Mouse (Mus musculus) hematopoietic multipotent progenitor cell, adult 10-12 weeks (in vitro differentiated cells): ENCODE results near the gene Selenow. TPM values are rescaled to one million over a fixed set of nuclear protein-coding genes. Genes with fewer than 3 reads are reported as not detected.

Experiments used
- polyA plus RNA-seq: library from polyadenylated mRNA; stranded (reverse); fragments of >175 nt; gene quantifications from 2 replicates; pipeline ENCODE4 v1.2.3, GENCODE M21; 2012; ENCODE audit warnings: low replicate concordance

The Selenow gene
- polyA plus RNA-seq = 96.0 and 751 TPM in 2 replicates

DNA sequence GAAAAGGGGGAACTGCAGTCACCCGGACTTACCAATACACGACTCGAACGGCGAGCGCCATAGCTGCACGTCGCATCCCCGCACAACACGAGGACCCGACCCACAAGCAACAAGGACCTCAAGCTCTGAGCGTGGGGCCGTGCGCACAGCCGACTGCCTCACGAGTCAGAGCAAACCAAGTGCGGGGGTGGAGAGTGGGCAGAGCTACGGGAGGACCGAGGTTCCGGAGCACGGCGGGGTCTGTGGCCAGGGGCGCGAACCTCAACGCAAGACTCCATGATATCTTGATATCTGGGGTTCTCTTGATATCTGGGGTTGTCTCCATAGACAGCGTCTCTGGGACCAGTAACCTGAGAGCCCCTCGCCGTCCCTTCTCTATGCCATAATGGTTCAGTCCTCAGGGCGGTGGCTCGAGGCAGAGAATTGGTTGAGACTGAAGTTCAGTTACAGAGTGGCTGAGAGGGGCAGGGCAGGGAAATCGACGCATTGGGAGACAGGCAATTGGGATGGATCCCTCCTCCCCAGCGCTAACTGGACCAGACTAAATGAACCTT, at the start of gene Selenow:
Gene Selenow (minus strand): TSS at position 183 of the 554 bp plus-strand sequence.

GRCm38 (mm10) chr7:15967312-15967711, 45.1 kb upstream of the Selenow start, which contains the start of gene Ehd2:
Gene Ehd2 (minus strand): TSS chr7:15967567.

GRCm38 (mm10) chr7:15945721-15946536, 23.7 kb upstream of the Selenow start, which contains the start of gene Nop53:
Gene Nop53 (minus strand): TSS chr7:15946074.

DNA sequence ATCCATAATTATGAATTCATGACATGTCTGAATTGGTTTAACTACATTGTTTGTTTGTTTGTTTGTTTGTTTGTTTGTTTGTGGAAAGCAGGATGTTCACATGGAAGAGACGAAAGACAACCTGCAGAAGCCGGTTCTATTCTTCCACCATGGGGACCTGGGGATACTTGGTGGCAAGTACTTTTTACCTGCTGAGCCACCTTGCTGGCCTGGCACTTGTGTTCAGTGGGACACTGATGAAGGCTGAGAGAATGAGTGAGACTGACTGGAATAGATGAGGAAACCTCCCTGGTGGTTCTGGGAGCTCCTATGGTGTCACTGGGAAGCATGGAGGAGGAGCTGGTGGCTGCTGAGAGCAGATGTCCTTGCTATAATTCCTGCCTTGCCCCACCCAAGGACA, 39.9 kb downstream of the Selenow start, which contains the start of gene Crxos:
Gene Crxos (plus strand): TSS at position 301 of the 400 bp plus-strand sequence.

DNA sequence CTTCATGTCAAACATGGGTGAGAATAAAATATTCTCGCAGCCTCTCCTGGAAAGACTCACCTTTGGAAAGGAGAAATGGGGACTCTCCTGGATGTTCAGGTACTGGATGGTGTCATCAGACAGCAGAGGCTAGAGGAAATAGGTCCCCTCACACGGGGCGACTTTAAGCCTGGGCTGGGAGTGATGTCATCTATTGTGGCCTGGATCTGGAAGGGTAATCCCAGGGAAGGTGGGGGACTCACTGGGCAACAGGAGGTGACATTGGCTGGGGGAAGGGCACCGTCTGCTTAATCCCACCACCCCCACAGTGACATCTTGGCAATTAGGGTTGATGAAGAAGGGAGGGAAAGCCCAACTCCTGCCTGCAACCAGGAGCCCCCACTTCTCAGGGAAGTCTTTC, 42.4 kb downstream of the Selenow start, which contains the start of gene Crx:
Gene Crx (minus strand): TSS at position 213 of the 400 bp plus-strand sequence.

Other genes with a start within 250 kb of the Selenow start
- not detected in 2 replicates for gene Obox5, start 172.3 kb downstream of the Selenow start, polyA plus RNA-seq
- not detected in 2 replicates for gene Obox6, start 82.7 kb downstream of the Selenow start, polyA plus RNA-seq
- not detected in 2 replicates for gene Crx, start 42.4 kb downstream of the Selenow start, polyA plus RNA-seq
- gene Crxos, start 39.8 kb downstream of the Selenow start, polyA plus RNA-seq = not detected in 2 replicates
- 567 and 832 TPM in 2 replicates for gene Nop53, start 23.7 kb upstream of the Selenow start, polyA plus RNA-seq
- 1.5 and 4.8 TPM in 2 replicates for gene Ehd2, start 45.2 kb upstream of the Selenow start, polyA plus RNA-seq
- gene Bicra, start 125.5 kb upstream of the Selenow start, polyA plus RNA-seq = 162 and 369 TPM in 2 replicates
- gene Zfp541, start 139.4 kb upstream of the Selenow start, polyA plus RNA-seq = 0.51 TPM in 1 of 2 replicates, not detected in the other
- 107 and 182 TPM in 2 replicates for gene Napa, start 176.1 kb upstream of the Selenow start, polyA plus RNA-seq
- 18.1 and 30.7 TPM in 2 replicates for gene Kptn, start 197.5 kb upstream of the Selenow start, polyA plus RNA-seq
- gene Slc8a2, start 207.4 kb upstream of the Selenow start, polyA plus RNA-seq = 0.44 and 0.93 TPM in 2 replicates